Mouse (Mus musculus) lung, embryonic 14.5 days (tissue): ENCODE data around the gene Ash1l. TPM values are rescaled to one million over a fixed set of nuclear protein-coding genes. Genes with fewer than 3 reads are reported as not detected.

Source experiments
- ATAC-seq: fragments of 200-750 bp; cut with Nextera tagmentation; 2 replicates; pipeline ENCODE4 v1.8.0; 2017; ENCODE audit warnings: mild to moderate bottlenecking, moderate TSS enrichment, moderate library complexity; ENCODE audit not compliant: insufficient read depth
- DNase-seq: peaks from one replicate; pipeline ENCODE4 v3.0.0-alpha.2; 2015
- H3K27ac ChIP-seq: fragments of 300-500 bp; sonication (generic); 2 replicates; pipeline ENCODE4 v1.5.1; 2014; ENCODE audit warnings: low read depth, mild to moderate bottlenecking, moderate library complexity
- H3K27me3 ChIP-seq: fragments of 300-500 bp; sonication (generic); 2 replicates; pipeline ENCODE4 v1.6.1; 2014; ENCODE audit warnings: low read length, control low read depth; ENCODE audit not compliant: insufficient read depth
- H3K36me3 ChIP-seq: fragments of 300-500 bp; sonication (generic); 2 replicates; pipeline ENCODE4 v1.6.1; 2014; ENCODE audit warnings: control low read depth; ENCODE audit not compliant: insufficient read depth
- H3K4me1 ChIP-seq: fragments of 300-500 bp; sonication (generic); 2 replicates; pipeline ENCODE4 v1.6.1; 2014; ENCODE audit warnings: antibody characterized with exemption, control low read depth; ENCODE audit not compliant: insufficient read depth
- H3K4me2 ChIP-seq: fragments of 300-500 bp; sonication (generic); 2 replicates; pipeline ENCODE4 v1.6.1; 2014; ENCODE audit warnings: mild to moderate bottlenecking
- H3K4me3 ChIP-seq: fragments of 300-500 bp; sonication (generic); 2 replicates; pipeline ENCODE4 v1.5.1; 2014; ENCODE audit warnings: low read depth, low read length
- H3K9ac ChIP-seq: fragments of 300-500 bp; sonication (generic); 2 replicates; pipeline ENCODE4 v1.6.1; 2014
- H3K9me3 ChIP-seq: fragments of 300-500 bp; sonication (generic); 2 replicates; pipeline ENCODE4 v1.6.1; 2016; ENCODE audit warnings: low read depth, low read length, control low read depth
- CTCF ChIP-seq: IDR thresholded peaks from 2 replicates; pipeline ENCODE4 v1.5.1; 2016; ENCODE audit warnings: antibody characterized with exemption, low read depth
- WGBS: fragments of 180-500 bp; shearing (Covaris S2); extraction: QIAGEN DNeasy Blood & Tissue Kit; methylation state at CpG from one replicate; pipeline ENCODE4 v1.1.7; 2014; 5-methylcytosine and 5-hydroxymethylcytosine counted together
- polyA plus RNA-seq: library from polyadenylated mRNA; unstranded; fragments of >200 nt; fragmentation: Nextera tagmentation; extraction: Ambion mirVana; gene quantifications from 2 replicates; pipeline ENCODE4 v1.2.1, GENCODE M21; 2014

Ash1l gene
- polyA plus RNA-seq, 1 experiment from 2014 or later, result 23.1 TPM

DNA sequence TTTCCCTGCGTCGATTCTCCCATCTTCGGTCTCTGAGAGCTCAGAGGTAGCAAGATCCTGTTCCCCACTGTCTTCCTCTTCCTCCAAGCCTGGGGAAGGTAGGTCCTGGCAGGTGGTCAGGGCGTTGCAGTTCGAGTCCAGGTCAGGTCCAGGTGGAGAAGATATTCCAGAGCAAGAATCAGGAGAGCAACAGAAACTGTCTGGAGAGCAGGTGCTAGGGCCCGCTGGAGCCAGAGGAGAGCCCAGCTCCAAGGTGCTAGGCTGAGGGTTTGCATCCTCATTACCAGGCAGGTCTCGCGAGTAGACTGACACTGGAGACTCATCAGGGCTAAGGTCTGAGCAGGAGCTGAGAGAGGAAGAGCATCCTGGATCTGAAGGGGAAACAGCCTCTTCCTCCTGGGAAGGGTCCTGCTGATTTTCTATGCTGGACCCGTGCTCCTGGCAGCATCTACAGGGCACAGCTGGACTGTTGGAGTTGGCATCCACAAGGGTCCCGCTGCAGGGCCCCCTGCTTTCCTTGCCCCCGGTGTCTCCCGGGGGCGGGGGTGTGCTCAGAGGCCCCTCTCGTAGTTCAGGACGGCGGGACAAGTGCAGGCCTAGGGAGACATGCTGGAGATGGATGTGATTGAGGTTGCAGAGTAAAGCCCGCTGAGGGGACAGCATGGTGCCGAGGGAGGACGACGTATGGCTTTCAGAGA, 141.5 kb downstream of the Ash1l start:
- no peak for DNase-seq
- Histone ChIP-seq H3K9me3 (no peaks in the 10 kb centered on the region), H3K4me1 (peaks cover 15% of the 10 kb centered on the region), H3K27me3 (peaks cover 23% of the 10 kb centered on the region), H3K9ac (peak overlapping the region; percentile 59; the same call in 1 of the 2 replicates), H3K36me3 (peaks cover 36% of the 10 kb centered on the region), H3K4me3 (peak overlapping the region; percentile 67), H3K27ac (no peak overlapping the region), H3K4me2 (peak overlapping the region; percentile 100)
- no peak for TF ChIP-seq CTCF
- ATAC-seq, result no peak
- 12% methylated on average over 20 of the region's 20 CpGs for WGBS

DNA sequence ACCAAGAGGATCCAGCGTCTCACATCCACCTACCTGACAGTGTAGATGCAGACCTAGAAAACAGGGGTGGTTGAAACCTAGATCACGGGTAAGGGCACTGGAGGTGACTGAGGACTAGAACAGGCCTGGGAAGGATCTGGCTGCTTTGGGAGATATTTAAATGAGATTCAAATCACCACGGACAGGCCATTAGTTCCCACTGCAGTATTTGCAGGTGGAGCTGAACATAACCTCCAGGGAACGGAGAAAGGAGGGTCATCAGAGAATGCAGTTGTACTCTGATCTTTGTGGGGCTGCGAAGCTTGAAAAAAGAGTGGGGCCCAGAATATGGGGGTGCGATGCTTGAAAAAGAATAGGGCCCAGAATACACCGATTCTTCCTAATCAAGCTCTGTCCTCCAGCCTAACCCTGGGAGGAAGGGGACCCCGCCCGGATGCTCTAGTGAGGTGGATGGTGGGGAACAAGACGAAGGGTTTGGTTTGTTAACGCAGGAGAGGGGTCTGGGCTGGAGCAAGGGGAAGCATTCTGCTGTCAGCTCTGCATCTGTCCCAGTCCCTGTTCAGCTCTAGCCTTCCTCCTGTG, 142.2 kb downstream of the Ash1l start:
- peaks cover 42% of the 10 kb centered on the region for H3K36me3 ChIP-seq
- H3K4me3 ChIP-seq, result peak overlapping the region; percentile 26
- ATAC-seq (no peak), DNase-seq (no peak)
- H3K4me1 ChIP-seq, result peaks cover 14% of the 10 kb centered on the region
- TF ChIP-seq CTCF, result no peak
- peak overlapping the region; percentile 30; the same call in 1 of the 2 replicates for H3K9ac ChIP-seq
- peaks cover 23% of the 10 kb centered on the region for H3K27me3 ChIP-seq
- H3K4me2 ChIP-seq, result peak overlapping the region; percentile 100
- WGBS, result 25% methylated on average over 11 of the region's 11 CpGs
- no peak overlapping the region for H3K27ac ChIP-seq
- H3K9me3 ChIP-seq, result no peaks in the 10 kb centered on the region

DNA sequence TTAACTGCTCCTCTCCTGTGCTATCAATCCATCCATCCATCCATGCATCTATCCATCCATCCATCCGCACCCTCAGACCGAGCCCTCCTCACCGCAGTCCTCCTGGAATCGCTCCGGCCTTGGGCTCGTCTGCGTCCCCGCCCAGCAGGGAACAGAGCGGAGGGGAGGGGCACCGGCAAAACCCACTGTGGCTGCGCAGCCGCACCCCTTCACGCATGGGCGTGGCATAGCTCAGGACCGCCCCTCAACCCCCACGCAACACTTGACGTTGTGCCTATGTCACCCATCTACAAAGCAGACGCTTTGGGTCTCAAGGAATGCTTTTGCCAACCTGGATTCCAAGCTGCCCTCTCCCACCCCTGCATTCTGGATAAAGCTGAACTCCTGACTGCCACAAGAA, 142.8 kb downstream of the Ash1l start, which contains the start of gene Rusc1:
Gene Rusc1, minus strand, starts transcription at position 137 of the 400 bp plus-strand sequence.
- 3% methylated on average over 18 of the region's 18 CpGs for WGBS
- Histone ChIP-seq H3K4me2 (peak within 1 kb of the TSS; percentile 100), H3K4me3 (peak within 1 kb of the TSS; percentile 67), H3K9ac (peak within 1 kb of the TSS; percentile 30; the same call in 1 of the 2 replicates), H3K9me3 (no peaks in the 10 kb centered on the region), H3K27ac (no peak within 1 kb of the TSS), H3K4me1 (peaks cover 8% of the 10 kb centered on the region; the same call in 1 of the 2 replicates), H3K27me3 (peaks cover 23% of the 10 kb centered on the region), H3K36me3 (peaks cover 43% of the 10 kb centered on the region)
- no peak for TF ChIP-seq CTCF
- ATAC-seq (peak; percentile 49), DNase-seq (peak; percentile 91)

DNA sequence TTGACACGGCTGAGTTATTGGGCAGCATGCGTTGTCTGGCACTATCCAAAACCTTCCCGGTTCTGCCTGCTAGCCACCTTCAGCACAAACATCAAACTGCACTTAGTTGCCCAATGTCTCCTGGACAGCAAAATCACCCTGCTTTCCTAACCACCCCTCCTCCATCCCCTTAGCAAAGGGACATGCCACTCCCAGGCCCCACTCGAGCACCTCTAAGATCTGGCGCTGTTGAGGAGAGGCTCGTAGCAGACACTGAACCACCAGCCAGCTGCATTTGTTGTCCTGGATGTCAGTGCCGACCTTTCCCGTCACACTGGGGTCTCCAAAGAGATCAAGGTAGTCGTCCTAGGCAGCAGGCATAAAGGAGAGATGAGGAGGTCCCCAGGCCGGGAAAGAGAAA, 143.6 kb downstream of the Ash1l start:
- peaks cover 51% of the 10 kb centered on the region for H3K36me3 ChIP-seq
- ATAC-seq (no peak), DNase-seq (no peak)
- H3K27ac ChIP-seq, result no peak overlapping the region
- TF ChIP-seq CTCF, result no peak
- H3K4me1 ChIP-seq, result peaks cover 8% of the 10 kb centered on the region; the same call in 1 of the 2 replicates
- no peaks in the 10 kb centered on the region for H3K9me3 ChIP-seq
- H3K4me3 ChIP-seq, result no peak overlapping the region
- peaks cover 19% of the 10 kb centered on the region for H3K27me3 ChIP-seq
- no peak overlapping the region for H3K9ac ChIP-seq
- WGBS, result 81% methylated on average over 10 of the region's 10 CpGs
- H3K4me2 ChIP-seq, result no peak overlapping the region

DNA sequence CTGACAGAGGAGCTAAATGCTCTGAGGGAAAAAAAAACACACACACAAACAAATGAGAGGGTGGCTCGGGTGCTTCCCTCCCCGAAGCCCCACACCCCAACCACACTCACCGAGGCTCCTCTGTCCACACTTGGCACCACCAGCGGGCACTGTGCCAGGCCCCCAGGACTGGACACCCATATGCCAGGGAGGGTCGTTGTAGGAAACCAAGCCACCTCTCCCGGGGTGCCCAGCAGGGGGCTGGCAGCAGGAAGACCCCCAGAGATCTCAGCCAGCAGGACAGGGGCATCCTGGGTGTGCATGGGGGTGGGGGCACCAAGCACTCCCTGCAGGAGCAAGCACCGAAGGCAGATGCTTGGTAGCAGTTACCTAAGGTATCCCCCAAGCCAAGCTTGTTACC, 150.4 kb downstream of the Ash1l start, which contains the start of gene Gm43738:
Gene Gm43738, minus strand, starts transcription at position 289 of the 400 bp plus-strand sequence.
- Histone ChIP-seq H3K9me3 (no peaks in the 10 kb centered on the region), H3K36me3 (peaks cover 42% of the 10 kb centered on the region), H3K27ac (peak within 1 kb of the TSS; percentile 75; the same call in 1 of the 2 replicates), H3K4me3 (peak within 1 kb of the TSS; percentile 71), H3K27me3 (no peaks in the 10 kb centered on the region), H3K4me2 (peak within 1 kb of the TSS; percentile 92), H3K4me1 (peaks cover 5% of the 10 kb centered on the region), H3K9ac (peak within 1 kb of the TSS; percentile 67)
- 0 out of 2 replicates have a peak, but pooled peaks have one; percentile 14 for TF ChIP-seq CTCF
- DNase-seq, result no peak
- no peak for ATAC-seq
- WGBS, result 21% methylated on average over 7 of the region's 7 CpGs

DNA sequence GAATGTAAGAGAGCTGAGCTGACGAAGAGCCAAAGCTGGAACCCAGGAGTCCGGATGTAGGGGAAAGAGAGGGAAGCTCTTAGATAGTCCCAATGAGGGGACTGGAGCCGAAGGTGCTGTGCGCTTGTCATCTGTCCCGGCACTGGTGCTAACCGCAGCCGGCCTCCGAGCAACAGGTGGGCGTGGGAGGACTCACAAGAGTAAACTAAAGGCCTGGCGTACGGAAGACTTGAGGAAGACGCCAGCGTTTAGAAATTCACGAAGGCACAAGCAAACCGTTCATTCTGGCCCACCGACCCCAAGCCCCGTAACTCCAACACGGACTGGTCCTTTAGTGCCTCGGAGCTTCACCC, 151.0 kb downstream of the Ash1l start:
- TF ChIP-seq CTCF, result no peak
- peaks cover 37% of the 10 kb centered on the region for H3K36me3 ChIP-seq
- DNase-seq (no peak), ATAC-seq (peak; percentile 24; the same call in 1 of the 2 replicates)
- no peaks in the 10 kb centered on the region for H3K9me3 ChIP-seq
- peak overlapping the region; percentile 75; the same call in 1 of the 2 replicates for H3K27ac ChIP-seq
- peak overlapping the region; percentile 71 for H3K4me3 ChIP-seq
- H3K9ac ChIP-seq, result peak overlapping the region; percentile 67
- H3K4me2 ChIP-seq, result peak overlapping the region; percentile 92
- WGBS, result under 1% methylated on average over 19 of the region's 19 CpGs
- no peaks in the 10 kb centered on the region for H3K27me3 ChIP-seq
- peaks cover 5% of the 10 kb centered on the region for H3K4me1 ChIP-seq
